Mouse (Mus musculus) layer of hippocampus, adult 9-11 months (tissue): Measurements from ENCODE around the gene Prpsap1.

Source experiments
- DNase-seq: peaks from one replicate; pipeline ENCODE4 v3.0.0; 2022

The Prpsap1 gene

GRCm38 (mm10) chr11:116493795-116494252 lies at the start of gene Prpsap1:
Prpsap1 (minus strand) TSS chr11:116494202.
- DNase-seq: no peak

DNA sequence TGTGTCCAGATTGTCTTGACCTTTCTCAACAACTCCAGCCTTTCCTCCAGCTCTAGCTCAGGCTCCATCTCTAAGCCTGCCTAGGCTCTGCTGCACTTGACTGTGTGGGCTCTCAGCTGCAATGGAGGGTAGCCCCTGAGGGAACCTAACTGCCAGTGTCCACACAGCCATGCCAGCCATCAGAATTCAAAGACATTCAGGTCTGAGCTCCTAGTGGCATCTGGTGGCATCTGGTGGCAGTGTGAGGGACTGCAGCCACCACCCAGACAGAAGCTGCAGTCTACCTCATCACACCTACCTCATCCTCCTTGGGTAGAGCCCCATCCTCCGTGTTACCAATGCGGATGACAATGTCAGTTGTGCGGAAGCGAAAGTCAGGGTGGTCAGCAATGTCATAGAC lies 49.1 kb upstream of the Prpsap1 start:
- no peak for DNase-seq

DNA sequence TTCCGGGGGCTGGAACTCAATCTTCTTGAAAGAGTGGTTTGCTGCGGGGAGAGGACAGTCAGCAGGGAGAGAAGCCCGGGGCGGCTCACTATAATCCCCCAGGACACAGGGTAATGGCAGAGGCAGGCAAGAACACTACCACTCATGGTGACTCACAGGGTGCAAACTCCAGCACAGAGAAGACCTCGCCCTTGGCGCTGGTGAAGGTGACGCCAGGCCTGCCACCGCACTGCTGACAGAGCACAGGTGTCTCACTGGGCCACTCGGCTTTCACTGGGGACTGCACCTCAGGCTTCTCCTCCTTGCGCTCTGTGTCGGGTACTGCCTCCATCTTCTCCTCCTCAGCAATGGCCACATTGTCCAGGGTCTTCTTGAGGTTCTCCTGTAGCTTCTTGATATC lies 47.2 kb upstream of the Prpsap1 start:
- no peak for DNase-seq

- DNase-seq: no peak
Measured at GRCm38 (mm10) chr11:116538142-116538735, 44.2 kb upstream of the Prpsap1 start.

GRCm38 (mm10) chr11:116537388-116537787 lies 43.4 kb upstream of the Prpsap1 start:
- no peak for DNase-seq

DNA sequence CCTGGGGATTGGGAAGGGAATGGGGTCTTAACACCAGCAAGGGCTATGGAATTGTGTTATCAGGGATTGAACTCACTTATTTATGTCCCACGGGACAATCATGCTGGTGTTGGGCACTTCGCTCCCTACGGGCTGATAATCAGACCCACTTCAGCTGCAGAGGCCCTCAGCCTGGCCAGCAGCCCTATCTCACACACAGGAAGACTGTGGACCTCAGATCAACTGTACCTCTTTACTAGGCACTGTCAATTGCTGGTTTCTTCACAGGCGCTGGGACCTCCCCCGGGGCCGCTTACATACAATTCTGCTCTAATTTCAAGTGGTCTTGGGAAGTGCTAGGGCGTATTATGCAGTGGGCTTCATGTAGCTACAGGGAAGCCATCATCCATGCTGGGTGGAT lies 42.7 kb upstream of the Prpsap1 start:
- DNase-seq: no peak

- peak; percentile 55 for DNase-seq
Measured at GRCm38 (mm10) chr11:116534154-116534865, 40.3 kb upstream of the Prpsap1 start.

DNA sequence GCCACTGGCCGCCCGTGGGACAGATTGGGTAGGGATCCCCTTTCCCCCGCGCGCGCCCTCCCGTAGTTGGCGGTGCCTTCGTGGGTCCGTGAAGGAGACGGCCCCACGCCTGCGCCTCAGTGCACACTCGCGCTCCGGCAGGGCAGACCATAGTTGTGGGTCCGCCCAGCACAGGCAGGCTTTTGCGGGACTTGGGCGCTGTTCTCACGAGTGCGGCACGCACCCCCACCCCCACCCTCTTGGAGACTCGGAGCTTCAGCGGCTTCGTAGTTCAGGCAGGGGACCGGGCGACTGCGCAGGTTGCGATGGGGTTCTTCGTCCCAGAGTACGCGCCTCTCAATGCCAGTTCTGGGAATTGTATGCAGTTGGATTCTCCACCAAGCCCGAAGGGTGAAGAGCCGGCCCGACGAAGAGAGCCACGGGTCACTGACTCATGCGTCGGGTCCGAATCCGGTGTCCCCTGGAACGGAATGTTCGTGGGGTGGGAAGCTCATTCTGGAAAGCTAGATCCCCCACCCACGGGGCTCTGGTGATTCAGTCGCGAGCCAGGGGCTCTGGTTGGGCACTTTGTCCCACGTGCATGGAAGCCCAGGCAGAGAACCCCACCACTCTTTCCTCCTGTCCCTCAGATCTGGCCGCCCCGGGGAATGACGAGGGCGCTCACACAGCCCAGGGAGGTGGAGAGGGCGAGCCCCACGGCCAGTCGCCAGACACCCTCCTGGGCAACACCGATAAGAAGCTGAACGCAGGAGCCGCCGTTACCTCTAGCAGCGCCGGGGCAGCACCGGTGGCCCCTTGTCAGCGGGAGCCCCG lies 39.5 kb upstream of the Prpsap1 start:
- DNase-seq: no peak

DNA sequence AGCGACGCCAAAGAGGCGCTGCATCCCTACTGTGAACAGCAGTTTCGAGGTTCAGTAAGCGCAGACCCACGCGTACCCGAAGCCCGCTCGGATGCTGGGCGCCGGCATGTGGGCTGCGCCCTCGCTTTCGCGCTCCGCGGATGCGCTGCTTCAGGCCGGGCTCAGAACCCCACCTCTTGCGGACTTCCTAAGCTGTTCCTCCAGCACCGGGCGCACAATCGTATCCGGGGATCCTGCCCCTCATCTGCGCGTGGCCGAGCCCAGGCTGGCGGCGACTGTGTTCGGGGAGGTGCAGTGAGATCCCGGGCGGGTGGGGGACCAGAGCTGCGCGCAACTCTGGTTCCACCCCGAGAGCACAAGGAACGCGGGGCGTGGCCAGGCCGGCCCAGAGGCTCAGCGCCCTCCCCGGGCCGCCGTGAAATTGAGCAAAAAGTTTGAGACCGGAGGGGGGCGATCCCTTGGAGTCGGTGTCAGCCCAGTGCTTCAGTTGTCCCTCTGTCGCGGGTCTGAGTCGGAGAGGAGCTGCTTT lies 38.9 kb upstream of the Prpsap1 start:
- DNase-seq: no peak

GRCm38 (mm10) chr11:116532262-116532809 lies 38.3 kb upstream of the Prpsap1 start:
- DNase-seq: no peak

- DNase-seq: no peak
Measured at GRCm38 (mm10) chr11:116531371-116532191, 37.6 kb upstream of the Prpsap1 start.

DNA sequence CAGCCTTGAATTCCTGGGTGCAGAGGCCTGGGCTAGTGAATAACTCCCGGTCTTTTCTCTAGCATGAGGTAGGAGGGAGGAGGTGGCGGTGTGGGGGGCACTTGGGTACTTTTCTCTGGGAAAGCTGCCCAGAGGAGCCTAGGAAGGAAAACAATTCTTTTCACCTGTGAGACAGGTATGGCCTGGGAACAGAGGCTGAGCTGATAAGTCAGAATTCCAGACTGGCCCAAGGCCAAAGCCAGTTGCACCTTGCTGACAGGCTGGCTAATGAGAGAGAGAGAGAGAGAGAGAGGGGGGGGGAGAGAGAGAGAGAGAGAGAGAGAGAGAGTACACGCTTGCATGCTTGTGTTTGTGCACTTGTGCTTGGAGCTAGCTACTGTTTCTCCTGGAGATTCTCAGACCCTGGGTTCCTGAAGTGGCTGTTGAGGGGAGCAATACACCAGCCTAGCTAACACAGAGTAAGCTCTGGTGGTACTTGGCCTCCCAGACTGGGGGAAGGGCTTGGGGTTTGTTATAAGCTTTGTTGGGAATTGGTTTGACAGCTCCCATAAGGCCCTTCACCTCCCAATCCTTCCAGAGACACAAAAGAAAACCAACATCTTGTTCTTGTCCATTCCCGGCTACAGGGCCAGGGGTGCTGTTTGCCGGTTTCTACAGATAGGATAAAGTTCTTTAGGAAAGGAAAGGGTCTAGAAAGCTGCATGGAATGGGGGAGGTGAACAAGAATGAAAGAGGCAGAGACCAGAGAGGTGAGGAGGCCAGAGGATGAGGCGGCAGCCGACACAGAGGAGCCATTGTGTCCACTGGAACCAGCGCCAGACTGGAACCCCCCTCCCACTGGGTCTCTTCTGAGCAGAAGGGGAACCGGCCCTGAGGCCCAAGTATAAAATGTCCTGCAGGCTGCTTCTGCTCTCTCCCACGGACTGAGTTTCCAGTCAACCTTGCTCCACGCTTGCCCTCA lies 36.5 kb upstream of the Prpsap1 start, which contains the start of gene Sphk1:
TSS of gene Sphk1 (plus strand) at position 739 of the 961 bp plus-strand sequence.
- DNase-seq: no peak

DNA sequence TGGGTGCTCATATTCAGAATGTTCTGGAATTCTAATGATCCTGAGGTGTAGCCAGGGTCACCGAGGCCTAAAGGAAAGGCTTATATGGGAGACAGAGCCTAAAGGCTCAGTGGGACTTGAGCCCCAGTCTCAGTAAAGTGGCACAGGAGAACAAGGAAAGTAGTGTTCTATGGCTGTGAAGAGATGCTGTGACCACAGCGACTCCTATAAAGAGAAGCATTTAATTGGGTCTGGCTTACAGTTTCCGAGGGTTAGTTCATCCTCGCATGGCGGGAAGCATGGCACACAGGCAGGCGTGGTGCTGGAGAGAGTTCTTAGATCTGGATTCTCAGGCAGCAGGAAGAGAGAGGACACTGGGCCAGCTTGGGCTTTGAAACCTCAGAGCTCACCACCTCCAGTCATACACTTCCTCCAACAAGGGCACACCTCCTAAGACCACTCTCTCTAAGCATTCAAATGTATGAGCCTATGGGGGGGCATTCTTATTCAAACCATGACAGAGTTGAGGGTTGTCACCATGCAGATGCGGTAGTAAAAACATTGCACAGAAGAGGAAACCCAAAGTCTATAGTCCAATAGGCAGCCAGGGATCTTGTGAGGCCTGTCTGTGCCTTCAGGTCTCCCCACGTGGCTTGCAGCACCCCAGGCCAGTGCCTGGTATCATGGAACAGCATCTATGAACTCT lies 34.8 kb upstream of the Prpsap1 start:
- DNase-seq: no peak

GRCm38 (mm10) chr11:116523699-116524189 lies 29.7 kb upstream of the Prpsap1 start:
- DNase-seq: no peak

DNA sequence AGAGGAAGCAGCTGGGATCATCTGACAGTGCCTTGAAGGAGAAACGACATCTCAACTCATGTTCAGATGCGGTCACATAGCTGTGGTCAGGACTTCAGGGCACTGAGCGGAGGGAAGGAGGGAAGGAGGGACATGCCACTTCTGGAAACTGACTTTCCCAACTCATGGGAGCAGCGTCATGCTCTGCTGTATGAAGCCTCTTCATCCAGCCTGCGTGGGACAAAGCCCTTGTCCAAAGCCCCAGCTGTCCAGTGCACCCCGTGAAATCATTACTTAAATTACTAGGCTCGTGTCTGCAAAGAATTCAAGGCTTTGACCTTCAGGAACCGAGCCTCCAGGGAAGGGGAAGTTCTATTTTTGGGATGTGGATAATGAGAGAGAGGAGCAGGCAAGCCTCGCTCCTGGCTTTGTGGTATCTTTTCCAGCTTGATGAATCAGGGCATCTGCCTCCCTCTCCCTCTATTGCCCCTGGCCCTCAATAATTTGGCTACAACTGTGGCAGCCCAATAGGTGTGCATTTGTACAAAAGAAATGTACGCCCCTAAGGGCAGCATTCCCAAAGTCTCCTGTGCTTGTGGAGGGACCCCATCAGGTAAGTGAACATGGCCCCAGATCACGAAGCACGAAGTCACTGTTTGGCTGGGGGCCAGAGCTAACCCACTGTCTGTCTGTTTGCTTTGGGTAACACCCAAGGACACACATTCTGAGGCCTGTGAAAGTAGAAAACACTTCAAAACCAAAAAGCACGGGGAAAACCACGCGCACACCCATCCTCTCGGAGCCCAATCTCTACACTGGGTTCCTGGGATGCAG lies 29.1 kb upstream of the Prpsap1 start:
- no peak for DNase-seq

GRCm38 (mm10) chr11:116522046-116522445 lies 28.0 kb upstream of the Prpsap1 start:
- no peak for DNase-seq

DNA sequence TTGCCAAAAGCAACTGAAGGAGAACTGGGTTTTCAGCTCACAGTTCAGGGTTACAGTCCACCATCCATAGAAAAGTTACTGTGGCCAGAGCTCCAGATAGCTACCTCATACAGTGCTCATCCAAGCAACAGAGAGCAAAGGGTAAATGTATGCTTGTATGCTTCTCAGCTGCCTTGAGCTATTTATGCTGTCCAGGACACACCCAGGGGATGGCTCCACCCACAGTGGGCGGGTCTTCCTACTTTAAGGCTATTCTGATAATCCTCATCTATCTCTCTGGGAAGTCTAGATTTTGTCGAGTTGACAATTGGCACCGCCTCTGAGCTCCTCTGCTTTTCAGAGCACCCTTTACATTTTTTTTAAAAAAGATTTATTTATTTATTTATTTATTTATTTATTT lies 27.1 kb upstream of the Prpsap1 start:
- no peak for DNase-seq

DNA sequence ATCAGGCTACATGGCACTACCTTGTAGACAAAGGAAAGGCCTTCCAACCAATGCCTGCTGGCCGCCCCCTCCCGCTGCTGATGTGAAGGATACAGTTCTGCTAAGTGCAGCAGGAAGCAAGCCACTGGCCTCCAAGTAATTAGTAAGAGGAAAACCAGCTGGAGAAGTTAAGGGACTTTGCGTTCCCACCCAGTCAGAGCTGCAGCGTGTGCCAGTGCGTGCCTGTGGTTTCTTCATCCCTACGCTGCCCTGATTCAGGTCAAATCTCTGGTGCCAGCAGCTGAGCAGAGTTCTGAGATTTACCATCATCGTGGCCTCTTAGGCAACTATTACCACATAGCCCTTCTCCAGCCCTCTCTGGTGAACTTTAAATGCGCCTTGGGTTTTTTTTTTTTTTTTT lies 24.5 kb upstream of the Prpsap1 start:
- DNase-seq: no peak

DNA sequence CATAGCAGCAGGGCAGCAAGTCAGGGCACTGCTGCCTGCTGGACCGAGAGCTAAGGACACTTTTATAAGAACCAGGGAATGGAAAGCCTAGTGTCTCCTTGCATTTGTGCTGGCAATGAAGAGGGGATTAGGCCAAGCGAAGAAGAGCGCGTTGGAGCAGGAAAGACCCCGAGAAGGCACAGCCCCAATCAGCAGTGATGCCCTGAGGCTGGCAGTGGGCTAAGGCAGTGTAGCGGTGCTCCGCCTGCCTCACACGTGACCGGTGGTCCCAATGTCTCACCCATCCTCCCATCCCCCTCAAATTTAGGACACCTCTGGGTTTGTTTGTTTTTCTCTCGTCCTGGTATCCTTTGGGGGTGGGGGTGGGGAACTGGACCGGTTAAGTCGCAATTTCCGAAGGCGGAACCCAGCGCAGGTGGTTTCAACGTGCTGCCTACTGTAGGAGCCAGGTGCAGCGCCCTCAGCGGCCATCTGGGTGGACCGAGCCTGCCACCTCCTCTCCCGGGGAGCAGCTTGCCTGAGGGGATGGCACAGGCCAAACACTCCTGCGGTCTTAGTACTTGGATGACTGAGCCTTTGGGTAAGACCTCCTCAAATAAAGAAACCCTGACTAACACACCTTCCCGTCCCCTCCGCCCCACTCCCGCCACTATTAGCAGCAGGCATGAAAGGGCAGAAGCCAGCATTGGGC lies 21.5 kb upstream of the Prpsap1 start:
- DNase-seq: no peak
